Mouse (Mus musculus): ENCODE measurements around the gene Ap3b1.

- TF ChIP-seq POLR2A (IDR thresholded peaks at IDR 0.05; ENCODE audit: insufficient read length, low read depth) (no peak), CEBPB (IDR thresholded peaks at IDR 0.05; ENCODE audit: insufficient read depth, poor library complexity, severe bottlenecking) (no peak), E2F4 (IDR thresholded peaks at IDR 0.05; ENCODE audit: insufficient read depth) (no peak), USF1 (IDR thresholded peaks at IDR 0.05; ENCODE audit: low read depth) (no peak), TCF12 (IDR thresholded peaks at IDR 0.05; ENCODE audit: insufficient read depth, poor library complexity, severe bottlenecking) (no peak), POLR2AphosphoS2 (IDR thresholded peaks at IDR 0.05; ENCODE audit: insufficient read length, low read depth) (no peak), MYOD1 (IDR thresholded peaks at IDR 0.05; ENCODE audit: control insufficient read depth in 1 of 3, insufficient read length in 2 of 3, low read depth in 2 of 3) (no peak), MYOG (IDR thresholded peaks at IDR 0.05; ENCODE audit: control insufficient read depth in 1 of 3, insufficient read depth in 1 of 3, insufficient read length in 2 of 3, low read depth in 2 of 3) (no peak), SRF (IDR thresholded peaks at IDR 0.05; ENCODE audit: control insufficient read depth, insufficient read length, low read depth) (no peak), REST (IDR thresholded peaks at IDR 0.05; ENCODE audit: insufficient read depth, insufficient read length) (no peak), MAX (IDR thresholded peaks at IDR 0.05; ENCODE audit: low read depth) (no peak)
Measured at GRCm38 (mm10) chr13:94365108-94365907, 6.5 kb downstream of the Ap3b1 start.

Data from myocyte (in vitro differentiated cells).